Mouse (Mus musculus) B cell, adult 2 months (primary cell): Measurements from ENCODE around the gene Cdh12.

Experiments used
- DNase-seq, 2 experiments: peaks; one replicate each; pipeline ENCODE4 v3.0.0; 2022

Gene Cdh12

DNA sequence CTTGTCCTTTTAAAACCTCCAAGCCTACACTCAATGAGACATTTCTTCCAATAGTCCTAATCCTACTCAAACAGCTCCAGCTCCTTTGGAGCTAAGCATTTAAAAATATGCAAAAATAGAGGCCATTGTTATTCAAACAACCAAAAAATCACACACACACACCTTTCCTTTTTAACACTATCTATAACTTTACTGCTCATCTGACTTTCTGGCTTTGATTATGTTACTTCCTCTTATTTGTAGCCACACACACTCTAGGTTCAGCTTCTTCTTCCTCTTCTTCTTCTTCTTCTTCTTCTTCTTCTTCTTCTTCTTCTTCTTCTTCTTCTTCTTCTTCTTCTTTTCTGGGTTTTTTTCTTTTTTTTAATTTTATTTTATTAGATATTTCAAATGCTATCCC, 323.2 kb downstream of the Cdh12 start:
- no peak for DNase-seq

DNA sequence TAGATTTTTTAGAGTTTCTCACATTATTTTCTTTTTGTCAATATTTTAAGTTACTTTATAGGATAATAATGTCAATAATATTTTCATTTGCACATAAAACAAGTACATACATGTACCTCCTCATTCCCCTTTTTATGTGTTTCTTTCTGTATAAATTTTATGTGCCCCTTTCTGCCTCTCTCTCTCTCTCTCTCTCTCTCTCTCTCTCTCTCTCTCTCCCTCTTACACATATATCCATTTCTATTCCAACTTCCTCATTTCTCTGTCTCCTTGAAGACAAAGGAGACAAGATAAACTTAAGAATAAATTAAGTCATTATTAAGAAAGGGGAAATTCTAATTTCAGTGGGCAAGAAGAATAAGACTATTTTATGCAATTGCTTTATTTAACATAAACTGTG, 324.4 kb downstream of the Cdh12 start:
- DNase-seq: no peak

DNA sequence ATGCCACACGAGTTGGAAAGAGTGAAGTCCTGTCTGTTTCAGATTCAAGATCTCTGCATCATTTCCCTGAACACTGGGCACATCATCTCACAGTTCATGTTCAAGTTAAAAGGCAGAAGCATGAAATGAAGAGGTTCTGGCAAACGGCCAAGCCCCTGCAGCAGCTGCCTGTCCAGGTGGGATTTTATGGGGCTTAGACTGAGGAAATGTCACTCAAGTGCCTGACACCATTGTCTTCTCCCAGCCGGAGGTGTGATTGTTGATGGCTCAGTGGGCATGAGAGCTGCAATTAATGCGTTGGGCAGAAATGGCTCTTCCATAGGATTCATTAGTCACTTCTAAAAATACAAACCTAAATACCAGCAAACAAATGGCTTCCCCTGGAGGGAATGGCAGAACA, 347.9 kb downstream of the Cdh12 start:
- DNase-seq: no peak

DNA sequence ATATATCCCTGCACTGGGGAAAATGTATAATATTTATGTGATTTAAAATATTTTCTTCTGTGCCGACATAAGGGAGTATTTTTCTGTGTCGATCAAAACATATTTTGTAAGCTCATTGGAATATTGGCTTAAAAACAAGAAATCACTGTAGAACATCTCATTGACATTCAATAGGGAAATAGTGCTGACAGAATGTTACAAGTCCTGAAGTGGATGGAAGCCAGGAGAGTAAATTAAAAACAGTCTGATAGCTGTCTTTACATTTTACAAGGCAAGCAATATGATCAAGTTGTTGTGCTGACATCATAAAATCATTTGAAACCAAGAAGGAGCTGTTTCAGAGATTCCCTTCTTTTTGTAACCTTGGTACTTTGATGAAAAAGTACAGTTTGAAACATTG, 349.5 kb downstream of the Cdh12 start:
- no peak for DNase-seq

DNA sequence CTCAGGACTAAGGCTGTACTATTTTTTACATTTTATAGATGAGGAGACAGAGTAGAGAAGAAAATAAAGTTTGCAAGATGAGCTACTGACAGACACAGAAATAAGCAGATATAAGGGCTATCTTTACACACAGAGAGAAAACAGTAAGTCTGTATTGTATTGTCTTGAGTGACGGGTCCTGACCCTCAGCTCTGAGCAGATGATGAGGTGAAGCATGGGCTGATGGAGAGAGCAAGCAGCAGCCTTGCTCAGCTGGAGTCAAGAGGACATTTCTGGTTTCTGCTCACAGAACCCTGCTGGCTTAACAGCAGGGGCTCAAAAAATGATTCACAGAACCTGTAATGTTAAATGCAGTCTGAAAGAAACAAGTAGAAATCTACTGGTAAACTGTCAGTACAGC, 386.8 kb downstream of the Cdh12 start:
- no peak for DNase-seq

DNA sequence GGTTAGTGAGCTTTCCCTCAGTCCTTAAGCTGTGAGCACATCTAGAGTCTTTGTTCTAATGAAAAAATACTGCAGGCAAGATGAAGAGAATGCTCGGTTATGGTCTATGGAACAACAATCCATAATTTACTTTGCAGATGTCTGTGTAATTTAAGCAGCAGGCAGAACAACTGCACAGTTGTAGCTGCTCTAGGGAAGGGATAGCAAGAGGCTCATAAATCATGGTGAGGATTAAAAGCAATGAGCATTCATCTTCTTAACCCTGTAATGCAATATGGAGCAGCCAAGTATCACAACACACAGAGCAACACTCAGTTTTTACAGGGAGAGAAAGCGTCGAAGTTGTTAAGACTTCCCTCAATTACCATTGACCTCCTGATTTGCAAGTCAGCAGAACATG, 387.9 kb downstream of the Cdh12 start:
- no peak for DNase-seq

DNA sequence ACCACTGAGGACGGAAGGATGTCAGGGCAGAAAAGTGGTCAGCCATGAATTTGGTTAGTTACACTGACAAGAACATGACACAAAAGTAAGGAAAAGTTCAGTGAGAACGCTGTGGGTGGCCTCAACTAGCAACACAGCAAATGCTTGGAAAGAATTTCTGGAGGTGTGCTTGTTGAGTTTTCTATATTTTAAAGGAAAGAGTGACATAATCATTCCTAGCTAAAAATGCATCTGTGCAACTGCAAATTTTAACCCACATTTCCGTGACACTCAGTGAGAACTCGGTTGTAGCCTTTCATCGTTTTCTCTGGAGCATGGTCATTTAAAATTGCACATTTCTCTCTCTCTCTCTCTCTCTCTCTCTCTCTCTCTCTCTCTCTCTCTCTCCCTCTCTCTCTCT, 392.4 kb downstream of the Cdh12 start:
- DNase-seq: no peak

DNA sequence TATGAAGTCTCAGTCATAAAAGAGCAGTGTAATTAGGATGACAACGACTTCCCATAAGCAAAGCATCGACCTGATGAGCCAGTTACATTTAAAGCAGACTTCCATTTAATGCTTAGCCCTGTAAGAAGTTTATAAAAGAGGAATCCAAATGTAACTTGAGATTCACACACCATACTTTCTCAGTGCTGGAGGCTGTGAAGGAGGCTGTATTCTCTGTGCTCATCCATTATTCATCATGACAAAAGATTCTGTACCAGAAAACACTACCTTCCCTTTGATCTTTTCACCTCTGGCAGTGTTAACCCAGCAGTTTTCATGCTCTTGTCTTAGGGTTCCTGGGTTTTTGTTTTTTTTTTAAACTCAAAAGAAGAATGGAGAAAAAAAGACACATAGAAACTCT, 414.0 kb downstream of the Cdh12 start:
- DNase-seq: no peak

DNA sequence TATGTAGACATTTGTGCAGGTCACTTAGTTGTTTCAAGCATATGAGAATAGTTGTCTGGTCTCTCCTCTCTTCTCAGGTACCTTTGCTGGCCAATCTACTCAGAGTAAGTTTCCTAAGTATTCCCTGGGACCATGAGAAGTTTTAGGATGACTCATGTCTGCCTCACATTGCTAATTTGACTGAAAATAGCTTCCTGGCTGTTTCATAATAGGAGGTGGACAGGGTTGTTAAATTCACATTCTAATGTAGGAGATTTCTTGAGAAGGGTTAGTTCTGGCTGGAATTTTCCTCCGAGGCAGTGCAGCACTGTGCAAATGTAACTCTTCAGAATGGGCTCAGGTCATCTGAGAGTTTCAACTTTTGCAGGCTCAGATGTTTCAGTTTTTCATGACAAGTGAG, 423.5 kb downstream of the Cdh12 start:
- DNase-seq: no peak

DNA sequence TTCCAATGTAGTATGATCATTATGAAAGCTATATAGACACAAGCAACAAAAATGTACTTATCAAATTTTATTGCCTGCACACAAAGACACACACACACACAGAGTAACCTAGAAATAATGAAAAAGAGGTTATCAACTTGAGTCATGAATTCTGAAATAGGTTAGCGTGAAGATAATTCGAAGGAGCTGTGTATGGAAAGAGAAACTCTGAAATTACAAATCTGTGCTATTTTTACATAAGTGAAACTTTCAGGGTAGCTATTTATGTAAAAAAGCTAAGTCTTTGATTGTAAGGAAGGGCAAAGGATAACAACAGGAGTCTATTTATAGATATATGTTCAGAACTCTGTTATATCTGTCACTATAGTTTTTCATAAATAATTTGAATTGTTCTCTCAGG, 427.9 kb downstream of the Cdh12 start:
- no peak for DNase-seq

DNA sequence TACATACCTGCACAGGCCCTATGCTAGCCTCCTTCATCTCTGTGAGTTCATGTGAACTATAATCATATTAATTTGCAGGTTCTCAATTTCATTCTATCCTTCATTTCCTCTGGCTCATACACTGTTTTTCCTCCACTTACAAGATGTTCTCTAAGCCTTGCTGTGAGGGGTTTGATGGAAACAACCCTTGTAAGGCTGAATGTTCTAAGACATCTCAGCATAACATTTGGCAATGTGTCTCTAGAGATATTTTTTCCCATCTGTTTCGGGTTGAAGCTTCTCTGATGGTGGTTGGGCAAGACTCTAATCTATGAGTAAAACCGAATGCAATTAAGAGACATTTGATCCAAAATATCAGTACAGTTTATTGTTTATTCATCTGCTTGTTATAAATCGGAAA, 444.4 kb downstream of the Cdh12 start:
- no peak for DNase-seq

DNA sequence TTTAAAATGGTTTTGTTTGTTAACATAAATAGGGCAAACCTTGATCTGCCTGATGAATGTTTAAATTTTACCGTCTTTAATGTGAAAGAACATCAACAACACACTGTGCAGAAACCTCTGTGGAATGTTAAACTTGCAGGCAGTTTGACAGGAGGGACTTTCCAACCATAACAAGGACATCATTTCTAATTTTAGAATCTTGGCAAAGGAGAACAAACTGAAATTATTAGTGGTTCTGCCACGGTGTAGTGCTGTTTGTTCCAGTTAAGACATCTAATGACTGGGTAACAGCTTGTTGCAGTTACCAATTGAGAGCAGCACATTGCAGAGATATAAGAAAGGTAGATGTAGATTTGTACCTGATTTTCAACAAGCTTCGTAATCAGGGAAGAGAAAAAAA, 453.5 kb downstream of the Cdh12 start:
- no peak for DNase-seq

DNA sequence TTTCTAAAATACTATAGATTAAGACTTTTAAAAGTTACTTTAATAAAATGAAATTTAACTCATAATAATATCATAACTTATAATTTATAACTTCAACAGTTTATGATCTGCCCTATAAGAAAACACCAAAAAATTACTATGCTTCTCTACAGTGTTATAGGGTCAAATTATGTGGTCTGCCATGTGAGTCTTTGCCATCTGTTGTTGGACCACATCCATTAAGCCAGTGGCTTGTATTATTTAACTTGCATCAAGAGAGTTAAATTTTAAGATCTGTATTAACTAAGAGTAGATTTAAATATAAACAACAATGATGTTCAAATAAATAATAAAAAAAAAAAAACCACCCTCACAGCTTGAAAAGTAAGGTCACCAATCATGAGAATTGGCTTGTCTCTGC, 479.2 kb downstream of the Cdh12 start:
- no peak for DNase-seq

DNA sequence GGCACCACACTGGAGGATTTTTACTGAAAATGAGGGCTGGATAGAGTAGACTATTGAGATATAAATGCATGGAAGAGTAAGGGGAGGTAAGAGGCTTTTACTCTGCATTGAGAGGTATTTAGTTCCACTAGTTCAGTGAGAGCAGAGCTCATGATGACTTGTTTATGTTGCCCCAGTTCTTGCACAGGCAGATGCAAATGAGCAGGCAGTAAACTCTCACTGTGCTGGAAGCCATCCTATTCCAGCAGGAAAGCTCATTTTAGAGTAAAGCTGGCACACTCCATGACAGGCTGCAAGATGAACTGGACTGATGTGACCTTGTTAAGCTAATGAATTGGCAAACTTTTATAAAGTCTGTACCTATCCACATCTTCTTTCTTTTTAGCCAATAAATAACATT, 494.9 kb downstream of the Cdh12 start:
- no peak for DNase-seq

DNA sequence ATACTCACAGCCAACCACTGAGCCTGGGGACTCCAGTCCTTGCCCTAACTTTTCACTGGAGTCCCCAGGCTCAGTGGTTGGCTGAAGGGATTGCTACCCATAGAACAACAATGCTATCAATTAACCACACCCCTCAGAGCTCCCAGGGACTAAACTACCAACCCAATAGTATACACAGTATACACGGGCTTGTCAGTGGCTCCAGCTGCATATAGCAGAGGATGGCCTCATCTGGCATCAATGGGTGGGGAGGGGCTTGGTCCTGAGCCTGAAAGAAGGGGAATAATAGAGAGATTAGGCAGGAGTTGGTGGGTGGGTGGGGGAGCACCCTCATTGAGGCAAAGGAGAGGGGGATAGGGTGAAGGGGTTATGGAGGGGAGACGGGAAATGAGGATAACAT, 518.4 kb downstream of the Cdh12 start:
- no peak for DNase-seq

DNA sequence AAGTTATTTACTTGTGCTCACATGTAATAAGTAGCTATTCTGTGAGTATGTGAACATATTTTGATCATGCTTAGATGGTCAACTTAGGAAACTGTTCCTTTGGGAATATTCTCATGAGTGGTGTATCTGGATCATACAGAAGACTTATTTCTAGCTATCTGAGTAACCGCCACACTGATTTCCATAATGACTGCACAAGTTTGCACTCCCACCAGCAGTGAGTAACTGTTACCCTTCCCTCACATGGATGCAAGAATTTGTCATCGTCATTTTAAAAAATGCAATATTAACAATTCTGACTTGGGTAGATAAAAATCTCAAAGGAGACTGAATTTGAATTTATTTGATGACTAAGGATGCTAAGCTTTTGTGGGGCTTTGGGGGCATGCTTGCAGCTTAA, 522.0 kb downstream of the Cdh12 start:
- DNase-seq: no peak

DNA sequence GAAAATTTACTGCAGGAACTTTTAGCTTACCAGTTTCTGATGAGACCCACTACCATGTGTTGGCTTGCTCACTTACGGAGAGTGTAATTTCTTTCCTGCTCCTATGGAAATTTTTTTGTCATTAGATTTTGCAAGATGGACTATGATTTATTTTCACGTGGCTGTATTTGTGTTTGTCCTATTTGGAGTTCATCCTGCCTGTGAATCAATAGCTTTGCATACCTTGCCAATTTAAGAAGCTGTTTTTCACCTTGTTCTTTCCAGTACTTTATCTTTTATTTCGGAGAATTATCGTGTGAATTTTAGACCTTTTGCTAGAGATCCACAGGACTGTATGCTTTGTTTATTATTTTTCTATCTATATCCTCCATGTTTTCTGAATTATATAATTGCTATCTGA, 551.5 kb downstream of the Cdh12 start:
- no peak for DNase-seq

DNA sequence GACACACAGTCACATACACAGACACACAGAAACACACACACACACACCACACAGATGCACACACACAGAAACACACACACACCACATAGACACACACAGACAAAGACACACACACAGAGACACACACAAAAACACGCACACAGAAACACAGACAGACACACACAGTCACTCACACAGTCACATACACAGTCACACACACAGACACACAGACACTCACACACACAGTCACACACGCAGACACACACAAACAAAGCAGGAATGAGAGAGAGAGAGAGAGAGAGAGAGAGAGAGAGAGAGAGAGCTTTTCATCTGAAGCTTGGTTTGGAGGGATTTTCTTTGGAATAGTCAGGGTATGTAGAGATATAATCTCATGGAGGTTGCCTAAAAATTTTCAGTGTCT, 558.9 kb downstream of the Cdh12 start:
- no peak for DNase-seq

DNA sequence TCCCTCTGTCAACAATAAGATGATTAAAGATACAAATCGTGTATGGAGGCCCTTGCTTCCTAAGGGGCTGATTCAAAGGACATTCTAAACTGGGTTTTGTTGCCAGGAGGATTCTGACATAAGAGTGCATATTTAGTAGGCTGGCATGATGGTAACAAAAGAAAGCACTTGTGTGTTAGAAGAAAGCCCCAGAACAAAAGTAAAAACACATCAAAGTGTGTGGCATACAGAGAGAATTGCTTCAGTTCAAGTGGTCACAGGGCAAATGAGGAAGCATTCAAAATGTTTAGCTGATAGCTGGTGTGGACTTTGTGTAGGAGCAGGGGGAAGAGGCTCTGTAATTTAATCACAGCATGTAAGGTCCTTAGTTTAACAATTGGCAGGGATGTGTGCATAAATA, 559.4 kb downstream of the Cdh12 start:
- DNase-seq: no peak

DNA sequence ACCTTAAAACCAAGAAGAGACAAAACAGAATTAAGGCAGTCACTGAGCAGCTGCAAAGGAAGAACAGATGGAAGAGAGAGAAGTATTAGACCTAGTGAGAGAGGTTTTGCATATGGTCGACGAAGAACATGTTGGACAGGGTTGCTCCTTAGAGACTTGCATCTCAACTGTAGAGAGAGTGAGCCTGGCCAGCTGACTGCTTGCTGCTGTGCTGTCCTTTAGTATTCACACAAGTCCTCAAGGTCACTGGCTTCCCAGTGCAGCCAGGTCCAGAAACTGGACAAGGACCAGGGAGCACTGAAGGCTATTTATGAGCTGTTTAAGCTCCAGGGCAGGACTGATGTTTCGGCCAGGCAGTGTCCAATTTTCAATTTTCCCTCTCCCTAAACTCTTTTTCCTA, 559.9 kb downstream of the Cdh12 start:
- no peak for DNase-seq

DNA sequence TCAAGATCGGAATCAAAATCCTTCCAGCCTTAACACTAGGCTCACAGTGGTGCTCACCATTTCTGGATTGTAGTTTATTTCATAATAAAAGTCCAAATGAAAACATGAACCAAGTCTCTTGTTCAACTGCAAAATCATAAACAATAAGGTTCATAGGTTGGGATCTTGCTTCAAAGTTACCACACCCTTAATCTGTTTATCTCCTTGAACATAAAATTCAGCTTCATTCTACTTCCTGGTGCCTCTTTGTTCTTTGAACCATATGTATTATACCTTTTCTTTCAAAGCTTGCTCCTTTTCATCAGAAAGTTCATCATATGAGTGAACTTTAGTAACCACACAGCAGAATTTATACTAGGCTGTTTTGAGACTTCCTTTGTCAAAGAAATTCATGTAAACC, 614.6 kb downstream of the Cdh12 start:
- DNase-seq: no peak

DNA sequence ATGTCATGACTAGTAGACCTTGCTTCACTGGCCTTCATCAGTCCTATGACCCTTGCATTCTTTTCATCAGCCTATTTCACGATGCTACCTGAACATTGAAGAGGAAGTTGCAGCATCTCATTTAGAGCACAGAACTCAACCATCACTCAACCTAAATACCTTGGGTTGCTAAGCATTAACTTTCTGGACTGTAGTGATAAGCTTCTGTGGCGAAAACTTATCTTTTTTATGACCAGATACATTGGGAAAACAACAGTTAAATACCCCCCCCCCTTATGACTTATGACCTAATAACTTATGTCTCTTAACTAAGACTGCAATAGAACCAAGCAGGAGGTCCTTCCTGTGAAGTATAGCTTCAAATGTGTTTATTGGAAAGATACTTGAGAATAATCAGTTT, 620.2 kb downstream of the Cdh12 start:
- no peak for DNase-seq

DNA sequence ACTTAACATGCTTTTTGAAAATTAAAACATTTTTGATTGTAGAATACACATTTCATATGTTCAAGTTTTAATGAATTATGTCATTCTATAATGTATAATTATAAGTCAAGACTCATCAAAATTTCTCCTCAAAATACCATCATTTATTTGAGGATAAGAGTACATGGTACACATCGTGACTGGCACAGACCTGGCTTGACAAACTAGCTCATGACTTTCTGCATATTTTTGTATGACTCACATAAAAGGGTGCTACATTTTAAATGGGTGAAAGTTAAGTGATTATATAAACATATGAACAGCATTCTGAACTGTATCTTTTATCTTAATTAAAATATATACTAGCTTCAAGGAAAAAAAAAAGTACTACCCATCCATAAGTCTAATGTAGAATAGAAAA, 643.8 kb downstream of the Cdh12 start:
- no peak for DNase-seq

DNA sequence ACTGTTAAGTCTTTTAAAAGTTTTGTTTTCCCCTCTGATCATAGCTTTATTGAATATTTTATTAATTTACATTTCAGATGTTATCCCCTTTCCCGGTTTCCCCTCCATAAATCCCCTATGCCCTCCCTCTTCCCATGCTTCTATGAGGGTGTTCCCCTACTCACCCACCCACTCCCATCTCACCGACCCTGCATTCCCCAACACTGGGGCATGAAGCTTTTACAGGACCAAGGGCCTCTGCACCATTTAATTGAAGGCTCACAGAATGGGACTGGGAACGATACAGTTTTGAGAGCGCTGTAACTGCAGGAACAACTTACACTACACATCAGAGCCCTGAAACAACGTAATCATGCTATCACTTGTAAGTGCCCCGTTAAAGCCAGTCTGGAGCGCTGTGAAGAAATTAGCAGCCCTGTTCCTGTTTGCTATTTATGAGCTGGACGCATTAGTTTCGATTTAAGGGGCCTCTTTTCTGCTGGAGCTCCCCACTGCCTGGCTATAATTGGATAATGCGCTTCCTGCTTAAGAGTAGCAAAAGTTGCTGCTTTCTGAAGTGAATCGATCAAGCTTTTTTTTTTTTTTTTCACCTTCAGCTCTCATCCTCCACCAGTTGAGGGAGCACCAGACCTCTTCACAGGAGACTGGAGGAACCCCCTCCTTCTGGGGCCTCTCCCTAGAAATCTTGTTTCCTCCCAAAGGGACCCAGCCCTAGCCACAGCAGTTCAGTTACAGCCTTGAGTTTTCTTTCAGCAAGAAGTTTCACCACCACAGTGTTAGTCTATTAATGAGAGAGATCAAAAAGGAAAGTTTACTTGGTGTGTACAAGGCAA, 660.2 kb downstream of the Cdh12 start:
- no peak for DNase-seq

DNA sequence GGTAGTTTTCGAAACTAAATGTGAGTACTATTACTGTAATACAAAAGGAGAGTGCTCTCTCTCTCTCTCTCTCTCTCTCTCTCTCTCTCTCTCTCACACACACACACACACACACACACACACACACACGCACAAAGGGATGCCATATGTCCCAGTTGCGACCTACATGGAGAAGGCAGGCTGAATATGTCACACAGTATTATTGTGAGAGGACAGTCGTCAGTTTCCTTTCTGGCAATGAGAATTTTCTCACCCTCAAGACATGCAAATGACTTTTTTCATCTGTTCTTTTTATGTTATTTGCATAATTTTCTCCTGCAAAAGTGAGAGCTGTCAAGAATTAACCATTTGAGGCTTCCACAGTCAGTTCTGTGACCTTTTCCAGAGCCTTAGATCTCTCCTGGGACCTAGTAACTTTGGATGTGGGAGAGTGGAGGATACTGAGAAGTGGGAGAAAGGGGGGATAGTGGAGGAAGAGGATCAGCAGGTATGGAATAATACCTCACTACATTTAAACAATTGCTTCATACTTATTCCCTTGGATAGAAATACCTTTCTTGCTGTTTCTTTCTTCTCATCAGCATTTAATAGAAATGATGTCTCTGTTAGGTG, 660.9 kb downstream of the Cdh12 start:
- no peak for DNase-seq
